Mouse (Mus musculus): ENCODE results near the gene Vmn2r97. TPM values are rescaled to one million over a fixed set of nuclear protein-coding genes. Genes with fewer than 3 reads are reported as not detected.

Vmn2r97 gene
- polyA plus RNA-seq (2014; fragmentation: Illumina TruSeq; extraction: RNeasy Lipid Tissue Mini Kit (QIAGEN cat#74804); ENCODE audit: low read depth, low replicate concordance): not detected

DNA sequence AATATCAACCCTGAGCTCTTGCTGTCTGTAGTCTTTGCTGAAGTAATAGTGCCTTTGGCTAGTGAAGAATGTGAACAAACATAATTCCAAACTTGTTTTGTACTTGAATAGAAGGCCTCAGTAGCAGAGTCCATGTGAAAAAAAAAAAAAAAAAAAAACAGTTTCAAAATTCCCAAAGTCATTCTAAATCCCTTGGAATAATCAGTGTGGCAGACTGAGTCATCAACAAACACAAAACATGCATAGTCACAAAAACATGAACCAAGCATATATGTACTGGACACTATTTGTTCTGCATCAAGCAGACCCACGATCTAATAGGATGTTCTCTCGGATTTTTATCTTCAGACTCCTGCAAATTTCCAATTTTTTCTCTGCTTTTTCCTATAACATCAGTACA, at the start of gene Vmn2r97:
Vmn2r97 (plus strand) TSS at position 301 of the 400 bp plus-strand sequence.

Other genes with a start within 250 kb of the Vmn2r97 start
- gene Vmn2r98, start 139.2 kb downstream of the Vmn2r97 start, polyA plus RNA-seq (2014; fragmentation: Illumina TruSeq; extraction: RNeasy Lipid Tissue Mini Kit (QIAGEN cat#74804); ENCODE audit: low read depth, low replicate concordance): not detected

Measured in adrenal gland, adult 10 weeks (tissue).